Mouse (Mus musculus) G1E-ER4 (cell line): ENCODE data around the gene Rps9. TPM values are rescaled to one million over a fixed set of nuclear protein-coding genes. Genes with fewer than 3 reads are reported as not detected.
"Not testable (repeated sequence)": the region's sequence is repeated elsewhere in the genome, so short reads cannot be mapped to it uniquely, and the experiment has no call there.

Source experiments
- GATA1 ChIP-seq: IDR thresholded peaks from one replicate; pipeline ENCODE4 v1.8.0; 2012; ENCODE audit warnings: low read length, inconsistent platforms
- polyA plus RNA-seq: library from polyadenylated mRNA; stranded (reverse); fragments of >175 nt; gene quantifications from 2 replicates; pipeline ENCODE4 v1.2.3, GENCODE M21; 2012

Gene Rps9
- polyA plus RNA-seq, 1 experiment, result 450 TPM

DNA sequence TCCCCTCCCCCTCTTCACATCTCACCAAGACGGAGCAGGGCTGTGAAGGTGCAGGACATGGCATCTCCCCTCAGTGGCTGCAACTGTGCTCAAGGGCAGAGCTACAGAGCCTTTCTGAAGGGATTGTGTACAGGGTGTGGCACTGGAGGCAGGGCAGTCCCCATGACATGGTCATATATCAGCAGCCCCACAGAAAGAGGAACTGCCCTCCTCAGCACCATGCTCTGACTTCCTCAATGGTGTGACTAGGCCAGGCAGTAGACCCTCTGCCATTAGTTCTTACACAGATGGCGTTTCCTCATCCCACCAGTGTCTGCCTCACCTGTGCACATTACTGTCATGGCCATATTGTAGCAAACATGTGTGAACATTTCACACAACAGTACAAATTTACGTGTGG, 16.5 kb downstream of the Rps9 start, which contains the start of gene Pirb:
Gene Pirb, minus strand, starts transcription at position 124 of the 400 bp plus-strand sequence.
- TF ChIP-seq GATA1, result not testable (repeated sequence)

Other genes with a start within 250 kb of the Rps9 start
- 0.04 TPM in 1 of 2 replicates, not detected in the other for gene Tarm1, start 201.4 kb upstream of the Rps9 start, polyA plus RNA-seq
- not detected in 2 replicates for gene Oscar, start 87.8 kb upstream of the Rps9 start, polyA plus RNA-seq
- gene Ndufa3, start 86.6 kb upstream of the Rps9 start, polyA plus RNA-seq, result 24.6 and 27.8 TPM in 2 replicates
- 61.8 and 88.2 TPM in 2 replicates for gene Tfpt, start 74.1 kb upstream of the Rps9 start, polyA plus RNA-seq
- gene Prpf31, start 74.0 kb upstream of the Rps9 start, polyA plus RNA-seq, result 110 and 112 TPM in 2 replicates
- gene Cnot3, start 58.7 kb upstream of the Rps9 start, polyA plus RNA-seq, result 785 and 904 TPM in 2 replicates
- 20.3 and 21.6 TPM in 2 replicates for gene Leng1, start 38.2 kb upstream of the Rps9 start, polyA plus RNA-seq
- gene Tmc4, start 26.4 kb upstream of the Rps9 start, polyA plus RNA-seq, result 0.55 and 0.80 TPM in 2 replicates
- 105 and 122 TPM in 2 replicates for gene Tsen34, start 11.1 kb upstream of the Rps9 start, polyA plus RNA-seq
- 87.2 and 108 TPM in 2 replicates for gene Mboat7, start 10.5 kb upstream of the Rps9 start, polyA plus RNA-seq
- gene Pirb, start 16.4 kb downstream of the Rps9 start, polyA plus RNA-seq, result 0.02 and 0.03 TPM in 2 replicates
- gene Gm15448, start 121.7 kb downstream of the Rps9 start, polyA plus RNA-seq, result not detected in 2 replicates
- gene Pira2, start 141.1 kb downstream of the Rps9 start, polyA plus RNA-seq, result not detected in 2 replicates
- not detected in 2 replicates for gene Gm14548, start 194.1 kb downstream of the Rps9 start, polyA plus RNA-seq
- not detected in 2 replicates for gene Lilra6, start 211.5 kb downstream of the Rps9 start, polyA plus RNA-seq